Mouse (Mus musculus): ENCODE measurements at regions not wholly inside any gene's neighbourhood (a gene's known extent, or its start where the extent isn't known, plus 50 kb on each side); places are given as distances from the start of the nearest gene placed in this dataset.
"Not testable (repeated sequence)": the region's sequence is repeated elsewhere in the genome, so short reads cannot be mapped to it uniquely, and the experiment has no call there.

DNA sequence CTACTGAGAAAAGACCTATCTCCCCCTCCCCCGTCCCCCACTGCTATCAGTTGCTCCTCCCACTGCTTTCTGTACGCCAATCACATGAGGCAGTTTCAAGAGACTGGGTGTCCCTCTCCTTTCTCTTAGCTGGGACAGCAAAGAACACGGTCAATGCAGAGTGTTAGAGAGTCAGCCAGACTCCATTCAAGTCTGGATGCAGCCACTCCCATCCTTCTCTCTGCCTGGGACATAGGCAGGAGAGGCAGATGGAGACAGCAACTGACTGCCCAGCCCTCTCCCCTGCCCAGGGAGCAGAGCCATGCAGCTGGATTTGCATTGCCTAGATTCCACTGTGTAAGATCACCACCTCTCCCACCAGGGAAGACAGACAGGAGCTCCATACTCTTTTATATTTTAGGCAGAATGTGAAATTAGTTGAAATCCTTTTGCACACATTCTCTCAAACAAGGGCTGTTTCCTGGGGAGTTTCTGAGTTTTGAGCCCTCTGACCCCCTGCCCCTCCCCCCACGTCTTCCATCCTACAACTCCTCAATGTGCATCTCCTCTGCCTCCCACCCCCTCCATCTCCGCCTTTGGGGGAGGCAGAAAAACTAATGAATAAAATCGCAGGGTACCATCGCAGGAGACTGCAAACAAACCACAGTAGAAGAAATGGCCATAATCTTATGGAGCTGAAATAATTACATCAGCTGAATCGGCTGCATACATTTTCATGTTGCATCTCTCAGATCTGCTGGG is 180.3 kb upstream of the Plekha5 start:
- intact Hi-C loops (cut with DNase I), result no loop called here
- no peak for DNase-seq

DNA sequence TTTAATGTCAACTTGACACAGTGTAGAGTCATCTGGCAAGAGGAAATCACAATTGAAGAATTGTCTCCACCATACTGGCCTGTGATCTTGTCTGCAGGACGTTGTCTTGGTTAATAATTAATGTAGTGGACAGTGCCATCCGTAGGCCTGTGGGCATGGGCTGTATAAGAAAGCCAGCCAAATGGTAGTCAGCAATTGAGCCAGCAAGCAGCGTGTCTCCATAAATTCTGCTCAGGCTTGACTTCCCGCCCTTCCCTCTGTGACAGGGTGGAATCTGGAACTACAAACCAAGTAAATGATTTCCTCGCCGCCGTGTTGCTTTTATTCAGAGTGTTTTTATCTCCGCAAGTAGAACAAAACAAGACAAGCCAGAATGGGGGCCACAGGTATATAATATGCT is 184.5 kb upstream of the Plekha5 start:
- intact Hi-C loops (cut with DNase I), result no loop called here
- DNase-seq, result no peak

DNA sequence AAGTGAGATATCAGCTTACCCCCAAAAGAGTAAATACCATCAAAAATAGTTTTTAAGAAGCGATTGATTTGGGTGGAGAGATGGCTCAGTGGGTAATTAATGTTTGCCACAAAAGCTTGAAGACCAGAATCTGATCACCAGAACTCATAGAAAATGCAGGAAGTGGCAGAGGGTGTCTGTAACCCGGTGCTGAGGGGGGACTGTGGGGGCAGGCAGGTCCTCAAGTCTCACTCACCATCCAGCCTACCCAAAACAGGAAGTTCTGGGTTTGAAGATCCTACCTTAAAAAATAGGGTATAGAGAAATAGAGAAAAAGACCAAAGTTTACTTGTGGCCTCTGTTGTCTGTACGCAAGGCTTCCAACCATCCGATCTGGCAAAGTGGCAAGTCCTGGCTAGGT is 190.3 kb upstream of the Plcz1 start:
- DNase-seq, result no peak
- intact Hi-C loops (cut with DNase I), result no loop called here

DNA sequence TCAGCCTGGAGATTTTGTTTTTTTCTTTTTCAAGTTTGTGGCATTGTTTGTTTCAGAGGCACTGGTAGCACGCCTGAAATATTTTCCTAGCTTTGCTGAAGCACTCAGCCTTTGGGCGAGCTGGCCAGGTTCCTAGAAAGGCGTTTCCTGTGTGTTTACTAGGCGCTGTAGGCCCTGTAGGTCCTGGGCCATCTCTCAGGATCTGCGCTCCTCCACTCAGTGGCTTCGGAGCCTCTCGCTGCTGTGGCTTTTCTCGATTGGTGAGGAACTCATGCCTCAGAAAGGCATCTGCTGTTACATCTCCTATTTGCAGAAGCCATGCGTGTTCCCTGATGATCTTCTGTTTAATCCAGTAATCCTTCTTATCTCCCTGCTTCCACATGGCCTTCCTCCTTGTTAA is 188.0 kb upstream of the Plcz1 start:
- peak; percentile 56 to 76 for DNase-seq
- intact Hi-C loops (cut with DNase I), result no loop called here

DNA sequence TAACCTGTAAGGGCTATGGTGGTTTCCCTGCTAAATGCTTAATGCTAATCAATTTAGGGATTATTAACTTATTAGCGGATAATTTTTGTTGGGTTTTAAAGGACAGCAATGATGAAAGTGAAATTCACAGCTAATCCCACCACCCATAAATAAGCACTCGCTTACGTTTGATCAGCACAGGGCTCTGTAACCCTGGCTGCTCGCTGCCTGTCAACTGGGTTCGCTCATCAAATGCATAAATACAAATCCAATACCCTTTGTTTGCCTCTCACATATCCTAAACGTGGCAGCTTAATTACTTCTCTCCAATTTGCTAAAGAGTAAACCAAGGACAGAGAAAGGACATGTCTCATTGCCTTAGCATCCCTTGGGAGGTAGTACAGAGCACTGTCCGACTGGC is 187.5 kb upstream of the Plcz1 start:
- no peak for DNase-seq
- intact Hi-C loops (cut with DNase I), result no loop called here

DNA sequence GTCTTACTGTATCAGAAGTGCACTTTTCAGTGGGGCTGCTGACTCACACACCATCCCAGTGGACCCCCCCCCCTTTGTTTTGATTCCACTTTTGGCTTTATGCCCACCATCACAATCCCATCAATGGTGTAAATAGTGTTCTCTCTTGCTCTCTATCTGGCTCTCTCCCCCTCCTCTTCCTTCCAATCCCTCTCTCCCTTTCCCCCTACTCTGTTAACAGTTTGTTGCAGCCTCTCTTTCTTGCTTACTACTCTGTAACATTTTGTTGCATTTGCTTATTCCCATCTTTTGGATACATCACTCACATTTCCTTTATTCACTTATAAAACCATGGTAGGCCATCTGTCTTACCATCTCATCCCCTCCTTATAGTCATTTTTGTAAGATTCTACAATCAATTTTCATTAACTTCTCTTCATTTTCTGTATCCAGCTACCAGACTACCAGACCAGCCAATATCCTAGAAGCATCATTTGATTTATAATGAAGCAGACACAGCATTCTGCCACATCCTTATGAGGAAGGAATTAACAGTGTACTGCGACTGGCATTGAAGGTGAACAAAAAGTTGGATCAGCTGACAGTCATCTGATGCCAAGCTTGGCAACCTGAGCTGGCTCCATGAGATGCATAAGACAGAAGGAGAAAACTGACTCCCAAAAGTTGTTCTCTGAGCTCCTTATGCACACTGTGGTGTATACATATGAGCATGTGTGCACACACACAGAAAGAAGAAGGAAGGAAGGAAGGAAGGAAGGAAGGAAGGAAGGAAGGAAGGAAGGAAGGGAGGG is 181.5 kb upstream of the Plcz1 start:
- intact Hi-C loops (cut with DNase I), result no loop called here
- no peak for DNase-seq

DNA sequence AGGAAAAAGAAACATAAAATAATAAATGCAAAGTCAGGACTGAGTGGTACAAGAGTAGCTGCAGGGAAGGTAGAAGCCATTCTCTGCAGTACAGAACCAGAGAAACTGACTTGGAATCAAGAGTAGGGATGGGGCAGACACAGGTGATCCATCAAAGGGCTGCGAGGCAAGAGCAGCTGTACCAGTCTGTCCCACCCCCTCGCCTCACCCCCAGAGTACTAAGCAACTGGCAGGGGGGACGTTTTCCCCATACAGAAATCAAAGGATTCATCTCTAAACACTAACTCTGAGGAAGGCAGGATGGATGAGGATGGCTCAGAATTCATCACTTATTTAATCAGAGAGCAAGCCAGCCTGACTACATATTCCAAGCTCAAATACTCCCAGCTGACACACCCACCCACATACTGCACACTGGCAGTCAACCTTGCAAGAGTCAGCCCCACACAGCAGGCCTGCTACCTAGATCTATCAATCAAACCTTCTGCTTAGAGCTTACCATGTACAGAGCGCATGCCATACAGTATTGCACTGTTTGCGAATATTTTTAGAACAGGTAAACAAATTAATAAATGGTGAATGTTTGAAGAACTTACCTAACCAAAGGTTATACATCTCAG is 180.5 kb upstream of the Plcz1 start:
- no peak for DNase-seq
- intact Hi-C loops (cut with DNase I), result no loop called here

DNA sequence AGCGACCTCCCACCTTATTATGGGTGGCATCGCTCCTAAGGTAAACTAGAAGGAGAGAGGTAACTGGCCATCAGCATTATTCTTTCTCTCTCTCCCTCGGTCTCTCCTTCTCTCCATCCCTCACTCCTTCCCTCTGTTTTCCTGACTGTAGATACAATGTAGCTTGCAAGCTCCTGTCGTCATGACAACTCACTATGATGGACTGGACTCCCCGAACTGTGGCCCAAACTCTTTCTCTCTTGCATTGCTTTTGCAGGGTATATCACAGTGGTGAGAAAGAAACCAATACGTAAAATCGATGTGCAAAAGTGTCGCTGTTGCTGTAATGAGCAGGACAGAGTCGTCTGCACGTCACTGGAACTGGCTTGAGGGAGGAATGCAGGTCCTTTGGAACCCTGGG is 177.5 kb upstream of the Plcz1 start:
- no peak for DNase-seq
- intact Hi-C loops (cut with DNase I), result no loop called here

DNA sequence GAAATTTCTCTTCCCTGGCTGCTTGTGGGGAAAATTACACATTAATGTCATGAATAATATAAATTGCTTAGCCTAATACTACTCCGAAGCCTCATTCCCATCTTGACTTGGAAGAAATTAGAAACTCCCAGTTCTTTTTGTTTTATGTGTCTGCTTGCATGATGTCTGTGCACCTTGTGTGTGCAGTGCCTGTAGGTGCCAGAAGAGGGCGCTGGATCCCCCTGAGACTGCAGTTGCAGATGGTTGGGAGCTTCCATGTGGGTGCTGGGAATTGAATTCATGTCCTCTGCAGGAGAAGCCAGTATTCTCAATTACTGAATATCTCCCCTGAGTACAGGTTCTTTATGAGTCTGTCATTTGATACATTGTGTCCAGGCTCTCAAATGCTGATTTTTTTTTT is 171.1 kb upstream of the Plcz1 start:
- DNase-seq, result no peak
- intact Hi-C loops (cut with DNase I), result no loop called here

DNA sequence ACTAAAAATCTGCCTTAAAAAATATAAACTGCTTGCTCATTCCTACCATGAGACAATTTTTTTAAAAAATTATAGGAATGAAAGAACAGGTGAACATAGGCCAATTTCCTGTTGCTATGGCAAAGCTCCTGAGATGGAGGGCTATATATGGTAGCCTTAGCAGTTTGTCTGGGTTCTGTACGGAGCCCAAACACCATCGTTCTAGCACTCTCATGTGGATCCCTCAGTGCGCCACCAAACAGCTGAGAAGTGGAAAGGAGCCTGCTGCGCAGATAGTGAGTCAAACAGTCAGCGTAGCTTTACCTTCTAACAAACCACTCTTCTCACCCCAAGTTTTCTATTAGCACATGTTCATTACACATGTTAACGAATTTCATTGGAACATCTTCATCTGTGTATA is 168.9 kb upstream of the Plcz1 start:
- intact Hi-C loops (cut with DNase I), result no loop called here
- DNase-seq, result no peak

DNA sequence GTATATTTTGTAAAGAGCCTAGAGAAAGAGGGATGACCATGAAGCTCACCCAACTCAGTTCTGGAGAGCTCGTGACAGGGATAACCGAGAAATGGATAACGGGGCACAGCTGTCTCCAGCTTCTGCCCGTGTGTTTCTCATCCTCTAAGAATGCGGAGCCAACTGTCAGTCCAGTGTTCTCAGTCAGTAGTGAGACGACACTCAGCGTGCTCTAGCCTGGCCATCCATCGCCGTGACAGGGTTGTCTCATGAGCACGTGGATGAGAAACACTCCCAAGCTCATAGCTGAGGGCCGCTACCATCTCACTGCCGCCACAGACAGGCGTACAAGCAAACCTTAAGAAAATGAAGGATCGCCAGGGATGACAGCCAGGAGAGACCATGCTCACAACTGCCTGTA is 167.8 kb upstream of the Plcz1 start:
- DNase-seq, result no peak
- intact Hi-C loops (cut with DNase I), result no loop called here

DNA sequence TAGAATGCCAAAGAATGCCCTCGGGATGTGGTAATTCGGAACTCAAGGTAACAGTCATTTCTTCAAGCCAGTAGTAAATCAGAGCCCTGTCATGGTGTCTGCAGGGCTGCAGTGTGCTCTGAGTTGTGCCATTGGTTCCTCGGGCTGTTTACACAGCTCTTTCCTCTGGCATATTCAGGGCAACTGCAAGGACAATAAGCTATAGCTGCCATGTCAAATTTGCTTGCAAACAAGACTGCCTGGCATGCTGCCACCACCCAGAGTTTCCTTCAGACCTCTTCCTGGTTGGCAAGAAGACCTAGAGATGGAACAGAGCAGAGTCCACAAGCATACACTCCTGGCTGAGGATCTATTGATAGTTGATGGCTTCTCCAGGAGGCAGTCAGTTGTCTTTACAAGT is 167.1 kb upstream of the Plcz1 start:
- intact Hi-C loops (cut with DNase I), result no loop called here
- DNase-seq, result no peak

DNA sequence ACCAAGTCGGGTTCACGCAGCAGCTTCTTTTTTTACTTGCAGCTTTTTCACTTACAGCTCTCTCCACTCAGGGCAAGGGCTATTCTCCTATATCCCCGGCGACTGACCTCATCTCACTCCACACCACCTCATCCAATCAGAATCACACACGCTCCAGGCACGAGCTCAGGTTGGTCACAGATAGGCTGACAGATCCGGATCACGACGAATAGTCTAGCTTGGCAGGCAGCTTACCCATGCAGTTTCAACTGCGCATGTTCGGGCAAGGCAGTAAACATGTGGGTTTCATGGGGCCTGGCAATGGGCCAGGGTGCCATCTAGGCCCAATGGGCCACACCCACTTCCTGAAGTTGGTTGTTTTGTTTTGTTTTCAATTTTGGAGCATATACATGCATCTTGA is 165.4 kb upstream of the Plcz1 start:
- DNase-seq; intact Hi-C loops (cut with DNase I): not testable (repeated sequence)

DNA sequence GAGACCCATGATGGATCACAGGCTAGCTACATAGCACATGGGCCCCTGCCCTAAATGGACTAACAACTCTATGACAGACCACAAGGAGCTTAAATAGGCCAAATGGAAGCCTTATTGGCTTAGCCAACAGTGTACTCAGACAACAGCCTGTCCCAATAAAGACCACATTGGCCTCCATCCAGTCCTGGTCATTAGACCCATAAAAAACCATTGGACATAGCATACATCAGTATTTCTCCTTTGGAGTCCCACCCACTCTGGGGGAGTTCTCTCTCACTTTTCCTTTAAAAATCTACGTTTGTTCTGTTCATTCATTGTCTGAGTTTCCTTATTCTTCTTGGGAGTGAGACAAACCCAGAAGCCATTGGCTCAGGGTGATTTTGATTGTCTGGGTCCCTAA is 160.1 kb upstream of the Plcz1 start:
- DNase-seq, result no peak
- intact Hi-C loops (cut with DNase I), result no loop called here

DNA sequence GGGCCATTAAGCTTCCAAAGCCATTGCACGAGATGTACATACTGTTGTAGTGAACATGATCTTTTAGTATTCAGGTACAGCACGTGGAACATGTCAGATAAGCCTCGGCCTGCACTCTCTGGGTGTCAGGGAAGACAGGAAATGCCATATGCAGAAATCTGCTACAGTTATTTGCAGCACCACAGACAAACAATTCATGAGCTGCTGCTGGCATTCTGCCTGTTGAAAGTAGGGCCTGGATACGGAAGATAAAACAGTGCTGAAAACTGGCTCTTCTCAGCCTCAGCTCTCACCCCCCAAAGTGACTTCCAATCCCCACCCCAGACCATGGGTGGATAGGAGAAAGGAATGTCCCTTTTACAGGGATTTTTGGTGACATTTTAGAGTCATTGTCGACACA is 159.1 kb upstream of the Plcz1 start:
- intact Hi-C loops (cut with DNase I), result no loop called here
- no peak for DNase-seq

DNA sequence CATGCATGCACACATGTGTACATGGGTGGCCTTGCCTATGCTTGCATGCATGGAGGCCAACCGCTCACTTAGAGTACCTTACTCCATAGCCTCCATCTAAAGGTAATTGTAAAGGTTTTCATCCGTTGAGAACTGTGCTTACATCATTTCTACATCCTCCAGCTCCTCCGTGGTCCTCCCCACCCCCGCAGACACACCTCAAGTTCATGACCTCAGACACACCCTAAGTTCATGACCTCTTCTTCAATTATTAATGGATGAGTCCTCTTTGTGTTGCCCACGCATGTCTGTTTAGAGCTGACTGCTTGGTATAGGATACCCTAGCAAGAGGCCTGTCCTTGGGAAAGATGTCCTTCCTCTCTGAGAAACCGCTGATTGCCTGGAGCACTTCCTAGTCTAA is 156.8 kb upstream of the Plcz1 start:
- intact Hi-C loops (cut with DNase I), result no loop called here
- DNase-seq, result no peak

DNA sequence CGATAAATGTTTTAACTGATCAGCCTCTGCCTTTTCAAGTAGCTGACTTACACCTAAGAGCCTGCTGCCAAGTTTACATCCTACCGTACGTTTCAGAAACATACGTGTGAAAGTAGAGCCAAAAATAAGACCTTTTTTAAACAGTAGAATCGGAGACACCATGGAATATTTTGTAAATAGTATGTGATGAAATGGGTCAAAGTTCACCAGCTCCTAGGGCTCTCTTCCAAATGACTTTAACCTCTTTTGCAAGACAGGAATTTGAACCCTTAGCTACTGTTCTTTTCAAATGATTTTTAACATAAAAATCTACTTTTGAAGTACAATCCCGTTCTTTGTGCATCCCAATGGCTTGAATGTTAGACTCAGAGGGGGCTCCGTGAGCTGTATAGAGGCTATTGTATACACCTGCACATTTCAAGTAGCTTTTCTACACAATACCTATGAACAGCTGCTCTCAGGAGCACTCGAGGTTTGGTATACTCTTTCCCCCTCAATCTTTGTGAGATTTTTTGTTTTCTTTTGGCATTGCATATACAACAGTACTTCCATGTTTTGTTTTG is 155.9 kb upstream of the Plcz1 start:
- intact Hi-C loops (cut with DNase I), result no loop called here

DNA sequence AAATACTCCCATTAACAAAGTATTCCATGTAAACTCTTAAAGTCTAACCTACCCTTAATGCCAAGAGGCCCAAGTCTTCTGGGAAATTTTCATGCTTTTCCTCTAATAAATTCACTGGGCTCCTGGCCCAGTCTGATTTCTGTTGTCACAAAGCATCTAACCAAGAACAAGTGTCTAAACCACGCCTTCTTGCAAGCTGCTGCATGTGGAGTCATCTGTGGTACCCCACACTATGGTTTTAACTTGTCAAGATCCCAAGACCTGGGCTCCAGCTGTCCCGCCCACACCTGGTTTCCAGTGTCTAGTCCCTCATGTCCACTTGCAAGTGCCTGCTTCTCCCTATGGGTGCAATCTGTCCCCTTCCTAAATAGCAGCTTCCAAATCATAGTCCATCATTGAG is 153.0 kb upstream of the Plcz1 start:
- no peak for DNase-seq
- intact Hi-C loops (cut with DNase I), result no loop called here

More for the DNA sequence above, 155.9 kb upstream of the Plcz1 start:
- no peak for DNase-seq

DNA sequence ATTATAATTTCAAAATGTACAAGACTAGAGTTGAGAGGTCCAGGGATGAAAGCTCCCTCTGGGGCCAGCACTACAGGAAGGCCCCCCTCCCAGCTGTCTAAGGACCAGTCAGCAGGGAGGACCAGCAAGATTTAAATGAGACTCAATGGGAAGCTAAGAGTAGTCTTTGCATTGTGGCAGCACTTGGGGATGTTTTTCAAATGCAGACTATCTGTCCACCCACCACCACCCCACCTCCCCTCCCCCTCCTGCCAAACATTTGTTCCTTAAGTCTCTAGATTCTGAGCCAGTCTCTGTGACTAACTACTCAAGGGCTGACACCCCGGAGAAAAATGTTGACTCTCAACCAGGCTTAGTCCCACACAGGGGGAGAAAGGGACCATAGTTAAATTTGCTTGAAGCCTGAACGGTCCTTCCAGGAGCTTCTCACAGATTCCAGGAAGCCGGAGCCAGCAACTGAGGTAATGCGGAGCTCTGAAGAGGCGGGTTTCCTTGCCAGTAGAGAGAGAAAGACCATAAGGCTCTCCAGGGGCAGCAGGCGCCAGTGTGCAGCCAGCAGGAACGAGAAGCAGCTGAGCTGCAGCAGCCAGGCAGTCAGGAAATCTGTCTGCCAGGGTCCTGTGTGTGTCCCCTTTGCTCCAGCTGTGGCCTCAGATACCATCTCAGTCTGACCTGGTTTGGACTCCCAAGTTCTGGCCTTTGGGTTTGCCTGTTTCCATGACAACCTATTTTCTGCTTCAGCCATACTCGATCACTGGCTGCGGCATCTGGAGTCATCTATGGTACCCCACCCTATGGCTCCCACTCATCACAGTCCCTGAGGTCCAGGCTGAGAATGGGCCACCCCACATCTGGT is 152.1 kb upstream of the Plcz1 start:
- intact Hi-C loops (cut with DNase I), result no loop called here
- DNase-seq, result peak; percentile 58 to 67

DNA sequence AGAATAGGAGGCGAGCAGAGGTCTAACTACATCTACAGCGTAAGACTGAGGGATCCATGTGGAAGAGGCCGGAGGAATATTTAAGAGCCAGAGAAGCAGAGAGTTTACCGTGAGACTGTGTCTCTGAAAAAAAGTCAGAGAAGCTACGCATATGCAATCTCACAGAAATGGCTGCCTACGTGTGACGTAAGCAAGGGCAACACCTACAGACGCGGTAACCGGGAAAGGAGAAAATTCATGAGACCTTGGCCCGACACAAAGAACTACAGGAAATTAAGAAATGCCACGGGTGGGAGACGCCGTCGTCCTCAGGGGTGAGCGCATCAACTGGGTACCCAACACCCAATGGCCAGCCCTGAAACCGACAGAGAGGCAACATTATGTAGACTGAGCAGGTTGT is 151.3 kb upstream of the Plcz1 start:
- intact Hi-C loops (cut with DNase I), result no loop called here
- DNase-seq, result no peak

DNA sequence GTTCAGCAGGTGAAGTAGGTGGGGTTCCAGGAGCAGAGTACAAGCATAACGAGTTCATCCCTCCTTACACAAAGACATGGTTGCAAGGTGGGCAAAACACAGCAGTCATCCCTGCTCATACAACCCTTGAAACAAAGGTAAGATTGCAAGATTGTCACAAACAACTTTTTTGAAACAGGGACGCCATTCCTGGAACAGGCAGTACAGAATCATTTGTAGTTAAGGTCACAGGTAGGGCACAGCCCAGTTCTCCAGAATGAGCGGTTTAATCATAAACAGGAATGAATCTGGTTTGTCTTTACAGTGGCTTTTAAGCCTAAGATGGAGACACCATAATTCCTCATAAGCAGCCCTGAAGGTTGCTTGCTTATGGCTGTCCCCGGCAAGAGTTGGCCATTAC is 150.1 kb upstream of the Plcz1 start:
- intact Hi-C loops (cut with DNase I), result no loop called here
- no peak for DNase-seq

Measured in heart, postnatal 14 days (tissue).